Comparison of ENCODE assay signal across 8 mouse cellular contexts in the genomic region with DNA sequence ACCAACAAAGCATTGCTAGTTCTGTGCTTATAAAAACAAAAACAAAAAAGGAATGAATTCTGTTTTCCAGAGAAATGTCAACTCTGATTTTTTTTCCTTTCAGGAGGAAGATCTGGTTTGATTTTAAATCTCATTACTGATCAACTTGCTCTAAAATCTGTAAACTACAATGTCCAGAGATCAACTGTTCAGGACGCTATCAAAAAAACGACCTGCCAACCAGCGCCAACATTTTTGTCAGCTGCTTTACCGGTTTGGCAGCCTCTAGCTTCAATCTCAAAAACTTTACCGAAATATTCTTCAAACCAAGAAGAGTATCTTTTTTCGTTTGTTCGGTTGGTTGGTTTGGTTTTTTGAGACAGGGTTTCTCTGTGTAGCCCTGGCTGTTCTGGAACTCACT. TPM values are rescaled to one million over a fixed set of nuclear protein-coding genes. Genes with fewer than 3 reads are reported as not detected.
A peak's percentile ranks its signal among the peaks of the same experiment; 100 is the strongest.
DNase-seq lines count a peak whose midpoint lies in the region; ATAC-seq and TF ChIP-seq lines count a peak whose summit lies in the region.

No protein-coding gene starts in this region.

- intact Hi-C loops in heart, postnatal 14 days (cut with DNase I) = loop anchor here (5.0 kb wide), 1 partner anchor 37 kb away; no protein-coding TSS in a partner anchor

- no peak for TF ChIP-seq POLR2A in thymus, adult 2 months (IDR thresholded peaks at IDR 0.05; ENCODE audit: control insufficient read depth, extremely low read depth, insufficient read depth, low read length, poor library complexity)

- ATAC-seq in heart, embryonic 14.5 days (ENCODE audit: insufficient number of reproducible peaks, insufficient read depth, low FRiP score, low read depth) = no peak
- ATAC-seq in liver, embryonic 13.5 days (ENCODE audit: low read depth) = no peak
- ATAC-seq in megakaryocyte progenitor cell, adult 5-6 weeks (replicated peaks; ENCODE audit: poor library complexity) = no peak

- H3K27me3 ChIP-seq in heart, embryonic 14.5 days (ENCODE audit: control insufficient read depth, insufficient read depth, low read length) = no peaks in the 10 kb centered on the region
- no peaks in the 10 kb centered on the region for H3K27me3 ChIP-seq in thymus, adult 2 months (ENCODE audit: control insufficient read depth, insufficient read depth, low read length)
- H3K27me3 ChIP-seq in liver, embryonic 13.5 days = no peaks in the 10 kb centered on the region

- no peak for TF ChIP-seq CTCF in thymus, adult 2 months (IDR thresholded peaks at IDR 0.05; ENCODE audit: borderline replicate concordance, control insufficient read depth, extremely low read depth, insufficient read depth, low read length, poor library complexity)

- no peak overlapping the region for H3K9ac ChIP-seq in heart, embryonic 14.5 days (ENCODE audit: low read length)
- peak overlapping the region; percentile 100 for H3K9ac ChIP-seq in liver, embryonic 13.5 days

- 78% methylated on average over 7 of the region's 7 CpGs for WGBS in heart, embryonic 14.5 days
- 61% methylated on average over 7 of the region's 7 CpGs for WGBS in thymus, adult 2 months
- WGBS in liver, embryonic 13.5 days (ENCODE audit: insufficient replicate concordance) = 73% methylated on average over 7 of the region's 7 CpGs

- peaks cover 3 to 30% of the 10 kb centered on the region in 2 experiments for H3K4me1 ChIP-seq in heart, embryonic 14.5 days (ENCODE audit: control insufficient read depth in 2 of 2, insufficient read depth in 2 of 2, low read length in 2 of 2)
- peaks cover 16% of the 10 kb centered on the region for H3K4me1 ChIP-seq in thymus, adult 2 months (replicated peaks; ENCODE audit: control insufficient read depth, insufficient read depth, low read length)
- H3K4me1 ChIP-seq in liver, embryonic 13.5 days (replicated peaks) = peaks cover 77% of the 10 kb centered on the region

- H3K4me2 ChIP-seq in heart, embryonic 14.5 days (ENCODE audit: low read length) = peak overlapping the region; percentile 73
- H3K4me2 ChIP-seq in liver, embryonic 13.5 days = peak overlapping the region; percentile 76

- peak overlapping the region in 1 of 2 experiments; percentile 93; a peak in 1 of 4 replicates for H3K4me3 ChIP-seq in heart, embryonic 14.5 days (ENCODE audit: control insufficient read depth in 1 of 2, insufficient read depth in 1 of 2, low read depth in 1 of 2, low read length in 2 of 2)
- H3K4me3 ChIP-seq in thymus, adult 2 months (ENCODE audit: control insufficient read depth, insufficient read depth, low read length) = no peak overlapping the region
- H3K4me3 ChIP-seq in liver, embryonic 13.5 days (replicated peaks) = peak overlapping the region; percentile 99

- no peaks in the 10 kb centered on the region for H3K36me3 ChIP-seq in heart, embryonic 14.5 days (ENCODE audit: control insufficient read depth, insufficient read depth, low read length)
- no peaks in the 10 kb centered on the region for H3K36me3 ChIP-seq in thymus, adult 2 months (ENCODE audit: control insufficient read depth, insufficient read depth, low read length)
- H3K36me3 ChIP-seq in liver, embryonic 13.5 days = peaks cover 7% of the 10 kb centered on the region

- H3K9me3 ChIP-seq in heart, embryonic 14.5 days (ENCODE audit: control insufficient read depth, low read length) = no peaks in the 10 kb centered on the region
- H3K9me3 ChIP-seq in liver, embryonic 13.5 days (replicated peaks) = no peaks in the 10 kb centered on the region

- DNase-seq in heart, postnatal 14 days = no peak
- DNase-seq in thymus, adult 2 months = no peak
- no peak for DNase-seq in thymus, adult 18-20 months
- DNase-seq in liver, embryonic 13.5 days = no peak
- no peak for DNase-seq in layer of hippocampus, postnatal 36 days
- no peak for DNase-seq in adrenal gland, postnatal 36 days

- H3K27ac ChIP-seq in heart, embryonic 14.5 days (replicated peaks in 1 of 2; ENCODE audit: control insufficient read depth in 1 of 2, insufficient read depth in 1 of 2, low read depth in 2 of 2, low read length in 2 of 2) = peak overlapping the region in 1 of 2 experiments; percentile 86; a peak in 1 of 4 replicates
- peak overlapping the region; percentile 72 for H3K27ac ChIP-seq in thymus, adult 2 months (ENCODE audit: control insufficient read depth, insufficient read depth, low read length)
- peak overlapping the region; percentile 96 for H3K27ac ChIP-seq in liver, embryonic 13.5 days

RNA-seq across cellular contexts. Expression of a gene that starts 2.3 kb away (rescaled TPM):
- 14.4 and 15.3 TPM in 2 replicates for polyA plus RNA-seq in heart, embryonic 14.5 days (2014; fragmentation: Nextera tagmentation; extraction: Ambion mirVana)
- total RNA-seq in heart, postnatal 14 days (2021) = 100 to 1,000 TPM; 113 to 115 TPM
- polyA plus RNA-seq in thymus, adult 2 months (2012; rRNA removed) = 172 and 231 TPM in 2 replicates
- polyA plus RNA-seq in liver, embryonic 13.5 days (2015; fragmentation: Nextera tagmentation; extraction: Ambion mirVana) = 12.8 and 14.2 TPM in 2 replicates
- total RNA-seq in megakaryocyte progenitor cell, adult 5-6 weeks (2015) = 141 and 146 TPM in 2 replicates
- total RNA-seq in megakaryocyte progenitor cell, adult 5-6 weeks (2017) = 68.5 and 76.9 TPM in 2 replicates
- 100 to 1,000 TPM; 122 to 138 TPM for total RNA-seq in layer of hippocampus, postnatal 36 days (2021)
- total RNA-seq in adrenal gland, postnatal 36 days (2021) = 100 to 1,000 TPM; 120 to 165 TPM

RNA-seq across cellular contexts. Expression of a gene that starts 20.1 kb away (rescaled TPM):
- 19.8 and 23.6 TPM in 2 replicates for polyA plus RNA-seq in heart, embryonic 14.5 days (2014; fragmentation: Nextera tagmentation; extraction: Ambion mirVana)
- 10 to 100 TPM; 11.7 to 12.7 TPM for total RNA-seq in heart, postnatal 14 days (2021)
- polyA plus RNA-seq in thymus, adult 2 months (2012; rRNA removed) = 38.1 and 44.3 TPM in 2 replicates
- 30.3 and 33.0 TPM in 2 replicates for polyA plus RNA-seq in liver, embryonic 13.5 days (2015; fragmentation: Nextera tagmentation; extraction: Ambion mirVana)
- total RNA-seq in megakaryocyte progenitor cell, adult 5-6 weeks (2015) = 21.4 and 23.9 TPM in 2 replicates
- total RNA-seq in megakaryocyte progenitor cell, adult 5-6 weeks (2017) = 15.4 and 18.5 TPM in 2 replicates
- 10 to 100 TPM in 1 of 2 experiments, 1 to 10 TPM in 1; 5.9 to 14.0 TPM for total RNA-seq in layer of hippocampus, postnatal 36 days (2021)
- 10 to 100 TPM; 15.1 to 15.8 TPM for total RNA-seq in adrenal gland, postnatal 36 days (2021)

RNA-seq across cellular contexts. Expression of a gene that starts 20.2 kb away (rescaled TPM):
- 16.6 and 18.9 TPM in 2 replicates for polyA plus RNA-seq in heart, embryonic 14.5 days (2014; fragmentation: Nextera tagmentation; extraction: Ambion mirVana)
- total RNA-seq in heart, postnatal 14 days (2021) = 10 to 100 TPM; 12.7 to 13.9 TPM
- polyA plus RNA-seq in thymus, adult 2 months (2012; rRNA removed) = 24.0 and 24.4 TPM in 2 replicates
- polyA plus RNA-seq in liver, embryonic 13.5 days (2015; fragmentation: Nextera tagmentation; extraction: Ambion mirVana) = 13.2 and 15.1 TPM in 2 replicates
- 17.5 and 18.1 TPM in 2 replicates for total RNA-seq in megakaryocyte progenitor cell, adult 5-6 weeks (2015)
- 17.9 and 20.7 TPM in 2 replicates for total RNA-seq in megakaryocyte progenitor cell, adult 5-6 weeks (2017)
- total RNA-seq in layer of hippocampus, postnatal 36 days (2021) = 10 to 100 TPM; 11.7 to 12.8 TPM
- 10 to 100 TPM; 17.4 to 20.3 TPM for total RNA-seq in adrenal gland, postnatal 36 days (2021)

RNA-seq across cellular contexts. Expression of a gene that starts 20.3 kb away (rescaled TPM):
- 0.39 TPM in 1 of 2 replicates, not detected in the other for polyA plus RNA-seq in heart, embryonic 14.5 days (2014; fragmentation: Nextera tagmentation; extraction: Ambion mirVana)
- under 1 TPM; 0.12 TPM for total RNA-seq in heart, postnatal 14 days (2021)
- polyA plus RNA-seq in thymus, adult 2 months (2012; rRNA removed) = 1.2 and 2.7 TPM in 2 replicates
- polyA plus RNA-seq in liver, embryonic 13.5 days (2015; fragmentation: Nextera tagmentation; extraction: Ambion mirVana) = 0.42 and 0.67 TPM in 2 replicates
- 0.64 TPM in 1 of 2 replicates, not detected in the other for total RNA-seq in megakaryocyte progenitor cell, adult 5-6 weeks (2015)
- not detected in 2 replicates for total RNA-seq in megakaryocyte progenitor cell, adult 5-6 weeks (2017)
- under 1 TPM; 0.25 to 0.58 TPM for total RNA-seq in layer of hippocampus, postnatal 36 days (2021)
- total RNA-seq in adrenal gland, postnatal 36 days (2021) = under 1 TPM; 0.13 to 0.30 TPM

RNA-seq across cellular contexts. Expression of a gene that starts 43.3 kb away (rescaled TPM):
- polyA plus RNA-seq in heart, embryonic 14.5 days (2014; fragmentation: Nextera tagmentation; extraction: Ambion mirVana) = 0.23 and 0.31 TPM in 2 replicates
- not detected for total RNA-seq in heart, postnatal 14 days (2021)
- polyA plus RNA-seq in thymus, adult 2 months (2012; rRNA removed) = 0.37 and 0.84 TPM in 2 replicates
- polyA plus RNA-seq in liver, embryonic 13.5 days (2015; fragmentation: Nextera tagmentation; extraction: Ambion mirVana) = 1.9 and 2.1 TPM in 2 replicates
- total RNA-seq in megakaryocyte progenitor cell, adult 5-6 weeks (2015) = 0.51 and 1.9 TPM in 2 replicates
- 0.20 and 1.9 TPM in 2 replicates for total RNA-seq in megakaryocyte progenitor cell, adult 5-6 weeks (2017)
- total RNA-seq in layer of hippocampus, postnatal 36 days (2021) = 1 to 10 TPM; 1.5 to 2.1 TPM
- not detected for total RNA-seq in adrenal gland, postnatal 36 days (2021)
